ENCODE assay signal across 11 mouse cellular contexts in the genomic region with DNA sequence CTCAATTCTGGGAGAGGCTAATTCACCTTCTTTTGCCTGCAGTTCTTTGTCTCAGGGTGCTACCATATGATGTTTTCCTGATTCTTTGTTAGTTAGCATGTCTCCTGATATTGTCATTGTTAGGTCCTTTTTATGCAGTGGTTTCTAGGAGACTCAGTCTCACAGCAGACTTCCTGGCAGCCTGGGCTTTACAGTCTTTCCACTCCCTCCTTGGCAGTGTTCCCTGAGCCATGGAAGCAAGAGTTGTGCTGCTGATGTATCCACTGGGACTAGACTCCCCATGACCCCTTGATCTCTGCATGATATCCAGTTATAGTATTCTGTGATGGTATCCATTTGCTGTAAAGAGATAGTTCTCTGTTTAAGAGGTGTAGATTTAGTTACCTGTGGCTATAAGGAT.
DNase-seq lines count a peak whose midpoint lies in the region; ATAC-seq and TF ChIP-seq lines count a peak whose summit lies in the region.
"Had no signal": no experiment of that assay in that cellular context is flagged by ENCODE, and none has a peak within 500 bp of the region (broad histone marks: within the 10 kb centered on the region; RNA-seq: fewer than 3 reads in every experiment).

No protein-coding gene starts in this region.

- no peaks in the 10 kb centered on the region for H3K36me3 ChIP-seq in forebrain, embryonic 13.5 days (ENCODE audit: poor library complexity, severe bottlenecking)
- H3K36me3 ChIP-seq in forebrain, embryonic 10.5 days (replicated peaks): no peaks in the 10 kb centered on the region
- no peaks in the 10 kb centered on the region for H3K36me3 ChIP-seq in limb, embryonic 14.5 days (ENCODE audit: control insufficient read depth, insufficient read depth, low read length)
- no peaks in the 10 kb centered on the region for H3K36me3 ChIP-seq in limb, embryonic 10.5 days
- H3K36me3 ChIP-seq: neural tube, embryonic 15.5 days had no signal

- TF ChIP-seq POLR2A in limb, embryonic 14.5 days (IDR thresholded peaks at IDR 0.05; ENCODE audit: borderline replicate concordance, extremely low read depth, insufficient read depth, insufficient read length): no peak
- no peak for TF ChIP-seq POLR2A in brain, embryonic 14.5 days (IDR thresholded peaks at IDR 0.05; ENCODE audit: borderline replicate concordance, extremely low read depth, insufficient read depth, insufficient read length, poor library complexity, severe bottlenecking)

- H3K27me3 ChIP-seq in forebrain, embryonic 13.5 days: no peaks in the 10 kb centered on the region
- no peaks in the 10 kb centered on the region for H3K27me3 ChIP-seq in forebrain, embryonic 10.5 days (ENCODE audit: poor library complexity, severe bottlenecking)
- H3K27me3 ChIP-seq in limb, embryonic 14.5 days (ENCODE audit: control insufficient read depth, insufficient read depth, low read length): no peaks in the 10 kb centered on the region
- H3K27me3 ChIP-seq in limb, embryonic 10.5 days (ENCODE audit: low read depth, poor library complexity, severe bottlenecking): no peaks in the 10 kb centered on the region
- H3K27me3 ChIP-seq: megakaryocyte, embryonic 14.5 days; neural tube, embryonic 15.5 days had no signal

- no peak overlapping the region for H3K27ac ChIP-seq in forebrain, embryonic 13.5 days
- no peak overlapping the region for H3K27ac ChIP-seq in forebrain, embryonic 10.5 days
- H3K27ac ChIP-seq in limb, embryonic 14.5 days (replicated peaks; ENCODE audit: low read depth, low read length): no peak overlapping the region
- no peak overlapping the region for H3K27ac ChIP-seq in limb, embryonic 10.5 days
- H3K27ac ChIP-seq: neural tube, embryonic 15.5 days had no signal

- no peak for DNase-seq in forebrain, embryonic 10.5 days (ENCODE audit: extremely low spot score, low spot score)
- peak; percentile 25 for DNase-seq in limb, embryonic 14.5 days (ENCODE audit: low spot score)
- DNase-seq in limb, embryonic 10.5 days (ENCODE audit: low spot score): no peak
- peak; percentile 65 for DNase-seq in brain, embryonic 14.5 days (ENCODE audit: low read depth)
- peak; percentile 37 for DNase-seq in heart, postnatal 4 days
- DNase-seq in thymus, postnatal 36 days: no peak
- no peak for DNase-seq in urinary bladder, postnatal 4 days (ENCODE audit: low spot score in 2 of 2)
- DNase-seq: gastrocnemius, postnatal 10 days had no signal

- peak; percentile 33; the same call in 1 of the 2 replicates for ATAC-seq in forebrain, embryonic 13.5 days
- no peak for ATAC-seq in limb, embryonic 14.5 days (ENCODE audit: low FRiP score, low read depth)

- H3K9ac ChIP-seq in forebrain, embryonic 13.5 days: no peak overlapping the region
- H3K9ac ChIP-seq in limb, embryonic 14.5 days (ENCODE audit: low read depth, low read length, severe bottlenecking): no peak overlapping the region
- H3K9ac ChIP-seq: neural tube, embryonic 15.5 days had no signal

- H3K4me2 ChIP-seq in forebrain, embryonic 13.5 days: no peak overlapping the region
- no peak overlapping the region for H3K4me2 ChIP-seq in limb, embryonic 14.5 days (replicated peaks; ENCODE audit: low read depth, low read length, severe bottlenecking)
- H3K4me2 ChIP-seq: neural tube, embryonic 15.5 days had no signal

- TF ChIP-seq CTCF in brain, embryonic 14.5 days (IDR thresholded peaks at IDR 0.05; ENCODE audit: borderline replicate concordance, extremely low read depth, insufficient read depth, insufficient read length): no peak

- H3K9me3 ChIP-seq in forebrain, embryonic 13.5 days (replicated peaks): no peaks in the 10 kb centered on the region
- H3K9me3 ChIP-seq in forebrain, embryonic 10.5 days: no peaks in the 10 kb centered on the region
- H3K9me3 ChIP-seq in limb, embryonic 14.5 days (ENCODE audit: control insufficient read depth, low read length): no peaks in the 10 kb centered on the region
- H3K9me3 ChIP-seq in limb, embryonic 10.5 days (replicated peaks): no peaks in the 10 kb centered on the region
- H3K9me3 ChIP-seq: neural tube, embryonic 15.5 days had no signal

- 0 out of 2 replicates have a peak, but pooled peaks cover 2% of the 10 kb centered on the region for H3K4me1 ChIP-seq in forebrain, embryonic 13.5 days
- H3K4me1 ChIP-seq in forebrain, embryonic 10.5 days: no peaks in the 10 kb centered on the region
- no peaks in the 10 kb centered on the region for H3K4me1 ChIP-seq in limb, embryonic 14.5 days (ENCODE audit: control insufficient read depth, insufficient read depth, low read length)
- H3K4me1 ChIP-seq in limb, embryonic 10.5 days: no peaks in the 10 kb centered on the region
- H3K4me1 ChIP-seq: megakaryocyte, embryonic 14.5 days had no signal

- H3K4me3 ChIP-seq in forebrain, embryonic 13.5 days: no peak overlapping the region
- H3K4me3 ChIP-seq in forebrain, embryonic 10.5 days: no peak overlapping the region
- H3K4me3 ChIP-seq in limb, embryonic 14.5 days (replicated peaks; ENCODE audit: low read length): no peak overlapping the region
- no peak overlapping the region for H3K4me3 ChIP-seq in limb, embryonic 10.5 days
- H3K4me3 ChIP-seq: megakaryocyte, embryonic 14.5 days; neural tube, embryonic 15.5 days had no signal

Comparison
In these comparisons a context has a peak if more than half of its experiments do, and no peak if none do; other contexts are left out.
1. DNase-seq: peak in limb, embryonic 14.5 days (single experiment), brain, embryonic 14.5 days (single experiment) and heart, postnatal 4 days (single experiment); none in forebrain, embryonic 10.5 days (single experiment), limb, embryonic 10.5 days (single experiment), thymus, postnatal 36 days (0 of 2) and urinary bladder, postnatal 4 days (0 of 2).